Mouse (Mus musculus) embryonic fibroblast, embryonic 13.5 days (primary cell): Measurements from ENCODE around the gene Il18r1.

Experiments
- CTCF ChIP-seq: IDR thresholded peaks from 2 replicates; pipeline ENCODE4 v1.5.1; 2011; ENCODE audit warnings: mild to moderate bottlenecking, control low read depth, low read length, moderate library complexity, borderline replicate concordance; ENCODE audit not compliant: insufficient read depth
- POLR2A ChIP-seq: IDR thresholded peaks from 2 replicates; pipeline ENCODE4 v1.6.1; 2011; ENCODE audit warnings: low read depth, mild to moderate bottlenecking, control low read depth, low read length, moderate library complexity

DNA sequence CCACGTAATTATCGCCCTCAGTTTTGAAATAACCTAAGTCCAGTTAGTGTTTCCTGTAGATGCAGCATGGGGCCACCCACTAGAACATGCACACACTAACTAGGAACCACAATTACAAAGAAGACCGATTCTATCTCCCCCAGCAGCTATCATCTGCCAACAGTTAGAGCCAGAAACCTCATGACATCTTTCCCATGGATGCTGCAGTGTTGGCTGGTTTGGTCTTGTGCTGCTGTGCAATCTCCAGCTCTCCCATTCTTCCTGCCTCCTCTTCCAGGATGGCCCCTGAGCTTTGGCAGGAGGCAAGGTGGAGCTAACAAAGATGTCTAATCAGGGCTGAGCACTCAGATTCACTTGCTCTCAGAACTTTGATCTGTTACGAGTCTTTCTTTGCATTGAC, 35.8 kb downstream of the Il18r1 start:
- TF ChIP-seq POLR2A: no peak
- no peak for TF ChIP-seq CTCF
